Mouse (Mus musculus): ENCODE measurements at regions not wholly inside any gene's neighbourhood (a gene's known extent, or its start where the extent isn't known, plus 50 kb on each side); places are given as distances from the start of the nearest gene placed in this dataset.

DNA sequence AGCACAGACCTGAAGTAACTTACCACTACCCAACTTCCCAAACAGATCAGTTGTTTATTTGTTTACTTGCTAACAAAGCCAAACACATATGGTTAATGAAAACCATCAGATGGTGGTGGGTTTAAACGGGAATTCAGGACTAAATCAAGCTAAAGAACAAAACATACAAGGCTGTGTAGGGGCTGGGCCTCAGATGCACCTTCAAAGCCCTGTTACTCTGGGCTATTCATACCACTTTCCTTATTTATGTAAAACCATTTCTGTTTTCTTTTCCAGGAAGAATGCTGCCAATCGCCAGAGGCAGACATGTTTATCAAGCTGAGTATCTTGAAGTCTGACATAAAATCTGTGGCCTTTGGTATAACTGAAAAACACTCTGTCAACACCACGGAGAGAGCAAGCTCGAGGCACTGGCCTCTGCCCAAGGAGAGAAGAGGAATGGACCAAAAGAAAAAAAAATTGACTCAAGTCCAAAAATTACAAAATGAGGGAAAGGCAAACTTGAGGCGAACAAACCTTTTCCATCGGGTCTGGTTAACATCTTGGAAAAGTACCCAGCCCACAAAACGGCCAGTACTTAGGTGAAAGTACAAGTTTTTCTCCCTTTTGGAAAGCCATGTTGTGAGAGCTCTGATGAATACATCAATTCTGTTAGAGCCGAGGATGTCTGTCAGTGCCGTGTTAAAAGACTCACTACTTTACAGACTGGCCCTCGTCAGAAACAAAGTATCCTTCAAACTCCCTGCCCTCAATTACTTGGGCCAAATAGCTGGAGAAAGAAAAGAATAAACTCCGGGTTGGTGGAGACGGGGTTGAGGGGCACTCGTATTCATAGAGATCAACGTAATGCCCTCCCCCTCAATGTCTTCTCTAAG is 270.0 kb upstream of the Nfe2l3 start:
- DNase-seq (ENCODE audit: low read depth, low spot score), result no peak

DNA sequence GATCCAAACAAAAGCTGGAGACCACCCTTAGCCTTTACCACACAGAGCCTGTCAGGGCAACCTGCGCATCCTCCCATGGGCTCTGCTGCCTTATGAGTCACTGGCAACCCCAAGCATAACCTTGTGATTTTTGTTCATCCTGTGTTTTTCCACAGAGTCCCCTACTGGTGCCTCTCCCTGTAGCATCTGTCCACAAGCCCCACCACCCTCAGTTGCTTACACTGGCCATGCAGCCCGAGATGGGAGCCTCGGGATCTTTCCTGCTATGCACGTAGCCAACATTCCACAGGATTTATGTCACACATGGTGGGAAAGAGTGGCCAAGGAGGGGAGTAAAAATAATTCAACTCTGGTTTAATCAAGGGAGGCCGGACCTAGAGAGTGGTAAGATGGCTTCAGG is 269.2 kb upstream of the Nfe2l3 start:
- DNase-seq (ENCODE audit: low read depth, low spot score), result no peak

DNA sequence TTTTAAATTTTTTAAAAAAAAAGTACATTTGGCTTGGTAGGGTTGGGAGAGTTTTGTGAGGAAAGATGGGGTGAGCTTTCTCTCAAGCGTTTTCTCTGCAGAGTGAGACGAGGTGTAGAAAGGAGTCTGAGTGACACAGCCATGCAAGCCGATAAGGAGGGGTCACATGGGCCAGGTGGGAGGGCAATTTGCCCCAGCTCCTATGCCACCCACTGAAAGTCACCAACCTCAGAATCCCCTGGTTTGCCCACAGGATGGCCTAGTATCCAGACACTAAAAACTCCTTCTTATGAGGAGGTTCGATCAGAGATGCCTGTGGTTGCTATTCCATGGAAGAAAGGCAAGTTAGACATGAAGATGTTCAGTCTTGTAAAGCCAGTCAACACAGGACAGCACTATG is 268.6 kb upstream of the Nfe2l3 start:
- DNase-seq (ENCODE audit: low read depth, low spot score), result no peak

DNA sequence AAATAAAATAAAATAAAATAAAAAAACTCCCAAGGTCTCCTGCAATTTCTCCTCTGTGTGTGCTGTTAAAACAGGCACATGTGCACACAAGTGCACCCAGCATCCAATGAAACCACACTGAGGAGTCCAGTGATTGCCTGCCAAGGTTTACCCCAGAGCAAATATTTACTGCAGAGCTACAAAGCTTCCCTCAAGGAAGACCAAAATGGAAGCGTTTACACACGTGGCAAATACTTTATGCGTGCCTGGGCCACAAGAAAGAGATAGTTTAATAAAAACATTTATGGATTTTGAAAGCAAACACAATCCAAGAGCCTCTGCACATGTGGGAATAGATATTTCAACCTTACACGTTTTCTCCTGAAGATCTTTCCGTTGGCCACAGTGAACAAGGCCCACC is 265.4 kb upstream of the Nfe2l3 start:
- no peak for DNase-seq (ENCODE audit: low read depth, low spot score)

DNA sequence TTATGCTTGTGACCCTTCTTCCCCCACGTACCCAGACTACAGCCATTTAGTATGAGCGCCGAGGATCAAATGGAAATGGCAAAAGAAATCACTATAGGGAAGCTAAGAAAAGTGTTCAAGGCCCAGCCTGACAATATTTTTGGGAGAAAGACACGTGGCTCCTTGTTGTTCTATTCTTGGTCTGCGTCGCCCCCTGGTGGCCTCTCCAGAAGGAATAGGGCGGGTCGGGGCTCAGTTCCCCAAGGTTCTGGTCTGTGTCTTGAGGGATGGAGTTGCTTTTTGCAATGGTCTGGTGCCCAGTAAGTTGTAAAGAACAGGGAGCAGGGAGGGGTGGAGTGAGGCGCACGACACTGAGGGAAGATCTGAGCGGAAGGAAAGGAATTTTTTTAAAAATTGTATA is 264.4 kb upstream of the Nfe2l3 start:
- DNase-seq (ENCODE audit: low read depth, low spot score), result peak; percentile 45

DNA sequence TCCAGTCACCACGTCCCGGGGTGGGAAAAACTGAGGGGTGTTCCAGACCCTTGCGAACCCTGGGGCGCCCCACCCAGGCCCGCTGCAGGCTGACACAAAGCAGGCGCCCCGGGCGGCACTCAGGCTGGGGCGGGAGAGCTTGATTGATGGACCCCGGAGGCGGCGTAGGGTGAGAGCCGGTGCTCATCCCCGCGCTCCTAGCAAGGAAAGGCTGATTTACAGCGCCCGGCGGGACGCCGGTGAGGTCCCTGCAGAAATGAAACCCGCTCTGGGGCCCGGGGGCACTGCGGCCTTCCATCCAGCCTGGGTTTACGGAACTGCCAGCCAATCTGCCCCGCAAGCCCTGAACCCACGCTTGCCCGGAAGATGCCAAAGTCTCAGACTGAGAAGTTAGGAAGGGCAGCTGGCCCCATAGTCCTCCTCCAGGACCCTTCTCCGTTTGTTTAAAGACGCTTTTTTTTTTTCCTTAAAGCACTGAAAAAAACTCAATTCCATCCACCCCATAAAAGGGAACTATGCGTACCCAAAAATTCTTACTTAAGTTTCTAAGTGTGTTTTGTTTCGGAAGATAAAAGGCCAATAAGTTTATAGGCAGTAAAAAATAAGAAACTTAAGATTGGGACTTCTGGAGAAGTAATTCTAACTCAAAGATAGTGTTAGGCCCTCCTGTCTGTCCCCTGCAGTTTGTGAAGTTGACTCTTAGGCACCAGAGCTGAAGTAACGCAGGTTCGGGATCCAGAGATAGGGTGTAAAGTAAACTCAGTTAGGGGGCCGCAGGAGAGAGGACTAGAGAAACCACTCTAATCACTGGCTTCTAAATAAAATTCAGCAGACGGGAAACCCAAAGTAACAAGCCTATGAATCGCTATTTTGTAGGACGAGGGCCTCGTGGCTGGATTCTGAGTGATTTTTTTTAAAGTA is 263.4 kb upstream of the Nfe2l3 start:
- DNase-seq (ENCODE audit: low read depth, low spot score), result no peak

DNA sequence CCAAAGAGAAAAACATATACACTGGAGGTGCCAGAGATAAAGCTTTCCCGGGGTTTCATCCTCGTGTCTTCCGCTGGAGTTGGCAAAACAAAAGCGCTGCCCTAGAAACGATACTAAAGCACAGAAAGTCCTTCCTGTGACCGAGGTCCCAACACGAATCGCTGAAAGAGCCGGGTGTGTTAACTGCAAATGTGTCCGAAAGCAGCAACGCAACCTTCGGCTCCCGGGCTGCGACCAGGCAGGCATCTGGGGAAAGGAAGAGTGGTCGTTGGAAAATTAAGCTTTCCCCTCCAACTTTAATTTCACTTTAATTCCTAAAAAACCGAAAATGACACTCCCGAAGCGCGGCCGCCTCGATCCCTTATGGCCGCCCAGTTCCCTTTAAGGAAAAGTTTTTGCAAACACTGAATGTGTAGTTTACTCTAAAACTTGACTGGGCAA is 262.5 kb upstream of the Nfe2l3 start:
- no peak for DNase-seq (ENCODE audit: low read depth, low spot score)

DNA sequence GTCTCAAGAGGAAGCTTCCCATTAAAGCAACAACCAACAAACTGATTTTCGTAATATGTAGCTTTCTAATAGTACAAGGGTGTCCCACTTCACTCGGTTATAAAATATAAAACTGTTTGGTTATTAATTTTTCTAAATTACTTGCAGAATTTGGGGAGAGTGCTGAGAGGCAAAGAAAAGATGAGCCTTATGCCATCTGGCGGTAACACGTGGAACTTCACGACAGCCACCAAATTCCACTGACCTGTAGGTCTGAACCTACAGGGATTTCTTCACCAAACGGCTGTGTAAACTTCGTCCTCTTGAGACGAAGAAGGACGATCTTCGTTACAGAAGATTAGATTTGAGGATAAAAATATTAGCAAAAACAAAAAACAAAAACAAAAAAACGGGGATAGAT is 262.1 kb upstream of the Nfe2l3 start:
- peak; percentile 63 for DNase-seq (ENCODE audit: low read depth, low spot score)

DNA sequence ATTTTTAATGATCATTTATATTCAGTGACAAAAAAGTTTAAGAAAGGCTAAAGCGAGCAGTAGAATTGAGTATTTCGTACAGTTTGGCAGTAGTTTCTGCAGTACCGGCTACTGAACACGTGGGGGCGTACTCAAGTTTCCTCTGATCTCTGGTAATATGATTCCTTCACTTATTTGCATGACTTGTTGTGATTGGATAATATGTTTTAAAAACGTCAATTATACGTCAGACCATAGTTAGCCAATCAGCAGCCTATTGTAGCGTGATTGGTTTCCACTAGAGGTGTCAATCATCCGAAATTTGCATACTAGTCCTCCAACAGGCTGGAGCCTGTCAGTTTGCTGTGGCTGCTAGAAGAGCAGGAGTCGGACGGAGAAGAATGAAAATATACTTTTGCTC is 261.6 kb upstream of the Nfe2l3 start:
- peak; percentile 60 for DNase-seq (ENCODE audit: low read depth, low spot score)

DNA sequence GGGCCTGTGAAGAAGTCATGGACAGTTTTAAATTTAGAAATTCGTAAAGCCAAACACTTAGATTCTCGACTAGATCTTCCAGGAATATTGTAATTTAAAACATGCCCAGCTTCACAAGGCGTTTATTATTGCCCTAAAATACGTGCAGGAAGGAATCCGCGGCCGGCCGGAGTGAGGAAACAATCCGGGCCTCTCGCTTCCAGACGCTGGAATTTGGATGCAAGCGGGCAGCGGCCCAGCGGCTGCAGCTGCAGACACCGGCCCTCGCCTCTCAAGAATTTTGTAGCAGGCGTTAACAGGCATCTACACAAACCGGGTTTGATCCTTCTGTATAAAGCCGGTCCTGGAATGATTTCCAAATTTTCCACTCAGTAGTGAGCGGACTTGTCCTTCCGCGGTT is 260.7 kb upstream of the Nfe2l3 start:
- DNase-seq (ENCODE audit: low read depth, low spot score), result no peak

DNA sequence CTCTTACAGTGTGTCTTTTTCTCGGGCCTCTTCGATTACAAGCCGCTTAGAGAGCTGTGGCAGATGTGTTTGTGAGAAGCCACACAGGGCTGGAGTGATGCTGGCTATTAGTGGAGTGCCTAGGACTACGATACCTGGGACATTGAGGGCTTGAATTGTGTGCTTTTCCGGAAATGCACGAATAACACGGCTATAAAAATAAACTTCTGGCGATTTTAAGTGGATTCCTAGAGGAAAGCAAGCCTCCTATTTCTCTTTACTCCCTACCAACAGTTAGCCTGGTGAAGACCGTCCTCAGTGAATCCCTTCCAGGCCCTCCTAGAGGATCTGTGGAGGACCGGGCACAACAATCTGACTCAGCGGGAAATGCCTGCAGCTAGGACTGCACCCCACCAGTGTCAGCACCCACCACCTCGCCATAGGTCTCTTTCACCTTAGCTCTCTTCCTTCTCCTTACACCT is 260.1 kb upstream of the Nfe2l3 start:
- DNase-seq (ENCODE audit: low read depth, low spot score), result peak; percentile 20

DNA sequence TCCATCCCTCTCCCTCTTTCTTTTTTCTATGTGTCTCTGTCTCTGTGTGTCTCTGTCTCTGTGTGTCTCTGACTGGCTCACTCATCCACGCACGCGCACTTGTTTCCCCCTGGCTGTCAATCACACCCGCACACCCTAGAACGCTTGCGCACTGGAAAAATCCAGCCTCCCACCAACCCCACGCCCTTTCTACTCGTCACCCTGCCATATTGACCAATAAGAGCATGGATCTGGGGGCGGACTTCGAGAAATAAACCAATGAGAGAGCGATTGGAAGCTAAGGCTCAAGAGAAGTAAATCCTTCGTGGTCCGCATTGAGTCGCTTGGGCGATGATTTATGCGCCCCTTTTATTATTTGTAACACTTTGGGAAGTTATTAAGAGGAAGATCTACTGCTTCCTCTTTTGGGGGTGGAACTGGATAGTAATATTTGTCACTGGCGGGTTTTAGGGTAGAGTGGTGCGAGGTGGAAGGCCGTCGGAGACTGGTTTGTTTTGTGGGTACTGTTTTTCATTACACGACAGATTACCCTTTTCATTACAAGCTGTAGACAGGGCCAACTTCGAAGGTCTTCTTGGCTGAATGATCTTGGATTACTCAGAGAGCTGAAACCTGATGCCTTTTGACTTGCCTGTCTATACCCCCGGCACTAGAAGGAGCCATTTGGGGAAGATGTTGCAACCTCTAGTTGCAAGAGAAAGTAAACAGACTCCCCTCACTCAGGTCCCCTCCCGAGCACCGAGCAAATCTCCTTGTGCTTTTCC is 259.4 kb upstream of the Nfe2l3 start:
- peak; percentile 59 for DNase-seq (ENCODE audit: low read depth, low spot score)

DNA sequence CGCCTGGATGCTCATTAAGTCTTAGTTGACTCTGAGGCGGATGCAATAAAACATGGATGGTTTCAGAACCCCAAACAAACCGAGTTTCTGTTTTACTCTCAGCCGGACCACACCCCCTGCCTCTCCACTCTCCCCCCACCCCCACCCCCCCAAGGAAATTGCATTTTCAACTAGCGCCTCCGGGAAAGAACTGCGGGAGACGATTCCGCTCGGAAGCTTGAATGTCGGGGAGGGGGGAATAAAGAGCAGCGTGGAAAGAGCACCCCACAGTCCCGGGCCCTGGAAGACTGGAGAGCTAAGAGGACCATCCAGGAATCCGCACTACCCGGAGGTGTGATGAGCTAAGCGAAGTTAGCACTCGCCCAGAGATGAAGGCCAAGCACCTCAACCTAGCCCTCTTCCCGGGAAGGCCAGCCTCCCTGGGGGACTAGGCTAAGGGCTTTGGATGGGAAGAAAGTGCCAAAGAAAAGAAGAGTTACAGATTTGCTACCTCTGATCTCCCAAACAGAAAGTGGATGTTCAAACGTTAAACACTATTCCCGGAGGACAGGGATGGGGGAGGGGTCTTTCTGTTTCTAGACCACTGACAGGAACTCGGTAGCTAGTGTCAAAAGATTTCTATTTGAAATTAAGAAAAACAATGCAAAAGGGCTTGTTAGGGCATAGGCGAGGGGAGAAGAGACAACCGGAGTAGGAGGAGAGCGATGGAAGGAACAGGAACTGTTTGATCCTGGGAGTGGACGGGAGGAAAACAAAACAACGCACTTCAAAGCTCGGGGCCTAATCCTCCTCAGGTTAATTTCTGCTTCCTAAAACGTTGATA is 258.6 kb upstream of the Nfe2l3 start:
- DNase-seq (ENCODE audit: low read depth, low spot score), result no peak

DNA sequence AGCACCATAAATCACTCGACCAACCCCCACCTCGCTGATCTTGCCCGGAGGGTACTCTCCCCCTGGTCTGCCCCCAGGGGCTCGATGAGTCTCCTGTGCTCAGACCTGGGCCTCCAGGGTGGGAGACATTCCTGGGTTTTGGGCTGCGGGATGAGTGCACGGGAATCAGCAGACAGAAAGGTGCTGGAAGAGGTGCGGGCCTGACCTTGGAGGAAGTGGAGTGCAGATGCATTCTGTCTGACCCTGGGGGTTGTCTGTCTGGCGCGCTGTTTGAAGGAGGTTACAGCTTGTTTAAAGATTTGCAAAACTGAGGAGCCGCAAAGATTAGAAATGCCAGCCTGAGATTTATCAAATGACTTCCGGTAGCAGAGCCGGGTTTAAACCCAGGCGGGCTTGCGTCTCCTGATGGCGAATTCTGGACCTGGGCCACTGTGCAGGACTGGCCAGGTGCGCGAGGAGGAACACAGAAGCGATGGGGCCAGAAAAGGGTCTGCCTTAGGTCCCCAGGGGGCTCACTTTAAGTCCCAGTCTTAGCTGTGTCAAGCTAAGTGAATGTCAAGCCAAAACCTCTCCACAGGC is 257.9 kb upstream of the Nfe2l3 start:
- DNase-seq (ENCODE audit: low read depth, low spot score), result no peak

DNA sequence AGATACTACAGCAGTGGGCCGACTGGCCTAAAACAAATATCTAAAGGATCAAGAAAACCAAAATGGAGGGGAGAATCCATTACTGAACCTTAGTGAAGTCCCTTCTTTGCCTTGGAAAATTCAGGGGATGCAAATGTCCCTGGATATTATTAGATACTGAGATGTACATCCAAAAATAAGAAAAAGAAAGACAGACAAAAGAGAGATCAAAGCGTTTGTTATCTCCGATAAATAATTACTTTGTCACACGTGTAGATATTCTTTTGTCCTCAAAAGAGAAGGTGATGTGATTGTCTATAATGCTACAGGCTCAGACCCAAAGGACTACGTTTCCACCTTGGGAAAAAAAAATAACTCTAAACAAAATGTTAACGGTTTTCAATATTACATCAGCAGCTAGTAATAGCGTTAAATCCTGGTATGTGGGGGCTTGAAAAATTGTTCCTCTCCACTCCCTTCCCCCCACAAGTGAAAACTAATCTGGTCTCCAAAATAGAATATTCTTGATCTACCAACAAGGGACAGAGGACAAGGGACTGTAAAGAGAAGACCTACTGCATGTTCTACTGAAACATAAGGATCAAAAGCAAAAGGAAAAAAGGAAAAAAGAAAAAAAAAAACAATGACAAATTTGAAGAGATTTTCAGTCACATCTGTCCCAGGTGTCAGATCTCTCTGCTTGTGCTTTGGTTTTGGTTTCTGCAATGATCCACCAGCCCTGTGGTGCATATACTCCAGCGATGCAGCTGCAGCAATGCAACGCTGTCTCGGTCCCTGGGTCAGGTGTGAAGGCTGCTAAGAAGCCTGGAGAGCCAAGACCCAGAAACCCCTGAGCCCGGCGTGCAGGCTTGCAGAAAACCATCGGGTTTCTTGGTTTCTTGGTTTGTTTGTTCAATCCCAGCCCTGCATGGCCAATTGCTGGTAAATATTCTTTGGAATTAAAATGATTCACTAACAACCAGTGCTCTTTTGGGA is 256.6 kb upstream of the Nfe2l3 start:
- DNase-seq (ENCODE audit: low read depth, low spot score), result no peak

DNA sequence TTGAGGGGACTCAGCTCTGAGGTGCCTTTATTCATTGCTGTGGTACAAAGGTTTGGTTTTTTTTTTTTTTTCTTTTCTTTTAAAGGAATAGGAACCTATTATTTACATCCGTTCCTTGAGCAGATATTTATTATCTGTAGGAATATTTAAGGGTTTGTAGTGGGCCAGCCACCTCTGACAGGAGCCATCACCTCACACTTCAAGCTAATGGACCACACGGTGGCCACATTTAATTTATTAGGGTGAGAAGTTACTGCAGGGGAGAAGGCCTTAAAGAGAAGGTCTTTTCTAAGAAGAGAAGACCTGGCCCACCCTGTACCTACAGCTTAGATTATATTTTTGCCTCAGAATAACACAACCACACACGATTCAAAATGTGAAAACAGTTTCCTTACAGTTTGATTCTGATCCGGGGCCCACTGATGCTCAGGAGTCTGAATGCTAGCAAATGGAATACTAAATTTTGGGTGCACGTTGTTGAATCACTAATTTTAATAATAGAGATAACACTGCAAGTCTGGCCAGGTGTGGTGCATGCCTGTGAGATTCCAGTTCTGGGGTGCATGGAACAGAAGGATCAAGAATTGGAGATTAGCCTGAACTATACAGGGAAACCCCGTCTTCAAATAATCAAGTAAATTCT is 255.6 kb upstream of the Nfe2l3 start:
- no peak for DNase-seq (ENCODE audit: low read depth, low spot score)

DNA sequence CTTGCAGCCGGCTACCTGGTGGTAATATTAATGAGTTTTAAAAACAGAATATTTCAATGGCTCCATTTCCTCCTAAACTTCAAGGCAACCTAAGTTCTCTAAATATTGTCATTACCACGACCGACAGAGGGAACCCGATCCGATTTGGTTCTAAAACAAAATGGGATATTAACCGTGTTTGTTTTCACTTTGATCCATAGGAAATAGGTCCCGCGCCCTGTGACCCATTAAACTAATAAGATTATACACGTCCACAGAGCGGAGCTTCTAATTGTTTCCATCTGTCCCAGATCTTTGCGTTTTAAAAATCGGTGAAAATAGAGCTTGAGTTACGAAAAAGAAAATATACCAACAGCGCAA is 254.8 kb upstream of the Nfe2l3 start:
- DNase-seq (ENCODE audit: low read depth, low spot score), result no peak

DNA sequence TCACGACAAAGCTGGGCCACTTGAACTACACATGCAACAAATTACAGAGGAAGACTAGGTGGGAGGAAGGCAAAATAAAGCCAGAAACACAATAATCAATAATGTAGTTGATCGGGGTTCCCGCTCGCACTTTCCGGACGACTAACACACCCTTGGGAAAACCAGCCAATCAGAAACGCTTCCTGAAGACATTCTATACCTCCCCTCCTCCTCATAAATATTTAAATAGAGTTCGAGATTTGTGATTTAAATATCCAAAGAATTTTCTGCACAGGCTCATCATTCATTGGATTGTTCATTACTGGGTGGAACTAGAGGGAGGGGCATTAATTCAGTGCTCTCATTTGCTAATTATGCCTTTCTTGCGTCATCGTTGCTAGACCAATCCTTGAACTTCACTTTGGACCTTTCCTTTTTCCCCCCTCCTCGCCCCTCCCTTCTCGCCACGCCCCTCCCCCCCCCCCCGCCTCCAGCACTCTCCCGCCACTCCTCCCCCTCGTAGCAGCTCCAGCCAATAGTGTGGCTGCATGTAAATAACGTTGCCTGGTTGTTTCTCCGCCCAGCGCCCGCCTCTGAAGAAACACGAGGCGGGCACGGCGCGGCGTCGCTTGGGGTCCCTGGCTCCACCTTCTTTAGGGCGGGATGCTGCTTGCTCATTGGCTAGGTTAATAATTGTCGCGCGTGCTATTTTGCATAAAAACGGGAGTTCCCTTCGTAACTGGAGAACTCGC is 254.2 kb upstream of the Nfe2l3 start:
- DNase-seq (ENCODE audit: low read depth, low spot score), result peak; percentile 89
